Mouse (Mus musculus) inflammation-experienced regulatory T-cells, adult 6 months (primary cell): ENCODE measurements at regions not wholly inside any gene's neighbourhood (a gene's known extent, or its start where the extent isn't known, plus 50 kb on each side); places are given as distances from the start of the nearest gene placed in this dataset.
"Not testable (repeated sequence)": the region's sequence is repeated elsewhere in the genome, so short reads cannot be mapped to it uniquely, and the experiment has no call there.

Source experiments
- ATAC-seq: one replicate; pipeline ENCODE4 v1.8.0; 2017

DNA sequence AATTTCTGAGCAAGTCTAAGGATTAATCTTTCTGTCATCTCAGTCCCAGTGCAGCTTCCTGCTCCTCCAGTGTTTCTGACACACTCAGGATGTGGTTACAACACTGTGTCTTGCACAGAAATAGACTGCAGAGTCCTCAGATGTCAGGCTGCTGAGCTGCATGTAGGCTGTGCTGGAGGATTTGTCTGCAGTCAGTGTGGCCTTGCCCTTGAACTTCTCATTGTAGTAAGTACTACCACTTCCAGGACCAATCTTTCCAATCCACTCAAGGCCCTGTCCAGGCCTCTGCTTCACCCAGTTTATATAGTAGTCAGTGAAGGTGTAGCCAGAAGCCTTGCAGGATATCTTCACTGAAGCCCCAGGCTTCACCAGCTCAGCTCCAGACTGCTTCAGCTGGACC lies 185.8 kb upstream of the Zfp386 start:
- not testable (repeated sequence) for ATAC-seq

DNA sequence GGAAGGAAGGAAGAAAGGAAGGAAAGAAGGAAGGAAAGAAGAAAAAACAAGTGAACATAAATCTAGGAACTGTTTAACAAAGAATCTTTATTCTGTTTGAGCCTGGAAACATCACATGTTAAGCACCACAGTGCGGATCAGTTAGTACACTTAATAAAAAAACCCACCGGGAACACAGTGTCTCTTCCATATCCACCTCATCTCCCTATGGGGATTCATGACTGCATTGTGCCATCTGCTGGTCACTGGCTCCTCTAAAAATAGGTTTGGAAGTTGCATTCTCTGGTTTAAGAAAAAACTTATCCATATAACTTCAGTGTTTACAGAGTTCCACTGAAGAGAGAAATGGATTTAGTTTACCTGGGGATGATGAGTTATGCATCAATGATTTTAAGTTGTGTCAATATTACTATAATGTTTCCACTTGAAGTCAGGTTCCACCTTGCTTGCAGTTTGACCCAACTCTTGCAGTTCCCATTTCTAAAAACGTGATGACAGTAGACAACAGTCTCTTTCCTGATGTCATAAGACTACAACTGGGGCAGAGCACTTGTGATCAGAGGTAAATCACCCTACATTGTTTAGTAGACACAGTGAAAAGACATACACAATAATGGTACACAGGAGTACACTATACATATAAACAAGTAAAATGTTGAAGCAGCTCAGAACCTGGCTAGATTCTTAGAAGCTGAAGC lies 182.3 kb upstream of the Zfp386 start:
- not testable (repeated sequence) for ATAC-seq

DNA sequence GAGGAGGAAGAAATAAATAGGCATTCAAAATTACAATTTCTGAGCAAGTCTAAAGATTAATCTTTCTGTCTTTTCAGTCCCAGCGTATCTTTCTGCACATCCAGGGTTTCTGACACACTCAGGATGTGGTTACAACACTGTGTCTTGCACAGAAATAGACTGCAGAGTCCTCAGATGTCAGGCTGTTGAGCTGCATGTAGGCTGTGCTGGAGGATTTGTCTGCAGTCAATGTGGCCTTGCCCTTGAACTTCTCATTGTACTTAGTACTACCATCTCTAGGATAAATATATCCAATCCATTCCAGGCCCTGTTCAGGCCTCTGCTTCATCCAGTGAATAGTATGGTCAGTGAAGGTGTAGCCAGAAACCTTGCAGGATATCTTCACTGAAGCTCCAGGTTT lies 178.9 kb upstream of the Zfp386 start:
- ATAC-seq = not testable (repeated sequence)

DNA sequence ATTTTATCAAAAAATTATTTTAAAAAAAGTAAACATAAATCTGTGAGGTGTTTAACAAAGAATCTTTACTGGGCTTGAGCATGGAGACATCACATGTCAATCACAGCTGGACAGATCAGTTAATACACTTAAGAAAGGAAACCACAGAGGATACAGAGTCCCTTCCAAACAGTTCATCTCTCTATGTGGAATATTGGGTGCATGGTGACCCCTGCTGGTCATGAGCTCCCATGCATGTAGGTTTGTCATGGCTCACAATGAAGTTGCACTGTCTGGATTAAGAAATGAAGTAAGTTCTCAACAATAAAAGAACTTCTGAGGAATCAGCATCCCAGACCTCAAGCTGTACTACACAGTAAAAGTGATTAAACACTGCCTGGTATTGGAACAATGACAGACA lies 175.1 kb upstream of the Zfp386 start:
- peak; percentile 75 for ATAC-seq

DNA sequence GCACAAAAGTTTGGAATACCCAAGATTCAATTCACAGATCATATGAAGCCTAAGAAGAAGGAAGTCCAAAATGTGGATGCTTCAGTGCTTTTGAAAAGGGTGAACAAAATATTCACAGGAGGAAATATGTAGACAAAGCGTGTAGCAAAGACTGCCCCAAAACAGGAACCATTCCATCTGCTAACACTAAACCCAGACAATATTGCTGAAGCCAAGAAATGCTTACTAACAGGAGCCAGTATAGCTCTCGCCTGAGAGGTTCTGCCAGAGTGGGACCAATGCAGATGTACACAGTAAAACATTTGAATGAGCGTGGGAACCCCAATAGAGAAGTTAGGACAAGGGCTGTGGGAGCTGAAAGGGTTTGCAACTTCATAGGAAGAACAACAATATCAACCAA lies 173.5 kb upstream of the Zfp386 start:
- ATAC-seq = not testable (repeated sequence)

DNA sequence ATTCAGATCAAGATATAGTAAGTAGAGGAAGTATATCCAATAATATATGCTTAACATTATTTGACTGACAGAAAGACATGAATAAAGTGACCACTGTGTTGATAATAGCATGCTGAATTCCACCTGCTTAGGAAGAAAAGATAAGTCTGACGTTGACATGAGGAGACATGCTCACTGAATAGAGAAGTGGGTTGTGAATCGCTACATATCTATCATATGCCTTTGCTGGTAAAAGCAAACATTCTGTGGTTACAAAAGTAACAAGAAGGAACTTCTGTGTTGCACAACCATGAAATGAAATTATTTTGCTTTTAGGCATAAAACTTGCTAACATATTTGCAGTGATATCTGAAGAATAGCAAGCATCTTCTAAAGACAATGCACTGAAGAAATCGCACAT lies 163.8 kb upstream of the Zfp386 start:
- no peak for ATAC-seq

DNA sequence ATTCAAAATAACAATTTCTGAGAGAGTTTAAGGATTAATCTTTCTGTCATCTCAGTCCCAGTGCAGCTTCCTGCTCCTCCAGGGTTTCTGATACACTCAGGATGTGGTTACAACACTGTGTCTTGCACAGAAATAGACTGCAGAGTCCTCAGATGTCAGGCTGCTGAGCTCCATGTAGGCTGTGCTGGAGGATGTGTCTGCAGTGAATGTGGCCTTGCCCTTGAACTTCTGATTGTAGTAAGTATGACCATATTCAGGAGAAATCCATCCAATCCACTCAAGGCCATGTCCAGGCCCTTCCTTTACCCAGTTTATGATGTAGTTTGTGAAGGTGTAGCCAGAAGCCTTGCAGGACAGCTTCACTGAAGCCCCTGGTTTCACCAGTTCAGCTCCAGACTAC lies 159.5 kb upstream of the Zfp386 start:
- ATAC-seq = no peak

DNA sequence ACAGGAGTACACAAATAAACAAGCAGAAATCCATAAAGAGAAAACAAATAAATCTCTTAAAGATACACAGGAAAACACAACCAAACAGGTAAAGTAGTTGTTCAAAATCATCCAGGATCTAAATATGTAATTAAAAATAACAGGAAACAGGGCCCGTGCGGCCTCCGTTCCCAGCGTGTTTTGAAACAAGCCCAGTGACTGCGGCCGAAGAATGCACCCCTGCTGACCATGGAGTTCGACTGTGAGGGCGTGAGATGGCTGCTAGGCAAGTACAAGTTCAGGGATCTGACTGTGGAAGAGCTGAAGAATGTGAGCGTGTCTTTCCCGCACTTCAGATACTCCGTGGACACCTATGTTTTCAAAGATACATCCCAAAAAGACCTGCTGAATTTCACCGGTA lies 154.9 kb upstream of the Zfp386 start:
- not testable (repeated sequence) for ATAC-seq

DNA sequence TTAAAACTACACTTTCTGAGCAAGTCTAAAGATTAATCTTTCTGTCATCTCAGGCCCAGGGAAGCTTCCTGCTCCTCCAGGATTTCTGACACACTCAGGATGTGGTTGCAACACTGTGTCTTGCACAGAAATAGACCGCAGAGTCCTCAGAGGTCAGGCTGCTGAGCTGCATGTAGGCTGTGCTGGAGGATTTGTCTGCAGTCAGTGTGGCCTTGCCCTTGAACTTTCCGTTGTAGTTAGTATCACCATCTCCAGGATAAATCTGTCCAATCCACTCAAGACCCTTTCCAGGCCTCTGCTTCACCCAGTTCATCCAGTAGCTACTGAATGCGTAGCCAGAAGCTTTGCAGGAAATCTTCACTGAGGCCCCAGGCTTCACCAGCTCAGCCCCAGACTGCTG lies 135.3 kb upstream of the Zfp386 start:
- ATAC-seq = not testable (repeated sequence)

DNA sequence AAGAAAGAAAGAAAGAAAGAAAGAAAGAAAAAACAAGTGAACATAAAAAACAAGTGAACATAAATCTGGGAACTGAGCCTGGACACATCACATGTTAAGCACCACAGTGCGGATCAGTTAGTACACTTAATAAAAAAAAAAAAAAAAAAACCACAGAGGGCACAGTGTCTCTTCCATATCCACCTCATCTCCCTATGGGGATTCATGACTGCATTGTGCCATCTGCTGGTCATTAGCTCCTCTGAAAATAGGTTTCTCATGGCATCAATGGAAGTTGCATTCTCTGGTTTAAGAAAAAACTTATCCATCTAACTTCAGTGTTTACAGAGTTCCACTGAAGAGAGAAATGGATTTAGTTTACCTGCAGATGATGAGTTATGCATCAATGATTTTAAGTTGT lies 132.1 kb upstream of the Zfp386 start:
- not testable (repeated sequence) for ATAC-seq

DNA sequence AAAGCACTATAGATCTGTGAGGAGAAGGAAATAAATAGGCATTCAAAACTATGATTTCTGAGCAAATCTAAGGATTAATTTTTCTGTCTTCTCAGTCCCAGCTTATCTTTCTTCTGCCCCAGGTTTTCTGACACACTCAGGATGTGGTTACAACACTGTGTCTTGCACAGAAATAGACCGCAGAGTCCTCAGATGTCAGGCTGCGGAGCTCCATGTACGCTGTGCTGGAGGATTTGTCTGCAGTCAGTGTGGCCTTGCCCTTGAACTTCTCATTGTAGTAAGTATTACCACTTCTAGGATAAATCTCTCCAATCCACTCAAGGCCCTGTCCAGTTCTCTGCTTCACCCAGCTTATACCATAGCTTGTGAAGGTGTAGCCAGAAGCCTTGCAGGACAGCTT lies 127.4 kb upstream of the Zfp386 start:
- not testable (repeated sequence) for ATAC-seq

DNA sequence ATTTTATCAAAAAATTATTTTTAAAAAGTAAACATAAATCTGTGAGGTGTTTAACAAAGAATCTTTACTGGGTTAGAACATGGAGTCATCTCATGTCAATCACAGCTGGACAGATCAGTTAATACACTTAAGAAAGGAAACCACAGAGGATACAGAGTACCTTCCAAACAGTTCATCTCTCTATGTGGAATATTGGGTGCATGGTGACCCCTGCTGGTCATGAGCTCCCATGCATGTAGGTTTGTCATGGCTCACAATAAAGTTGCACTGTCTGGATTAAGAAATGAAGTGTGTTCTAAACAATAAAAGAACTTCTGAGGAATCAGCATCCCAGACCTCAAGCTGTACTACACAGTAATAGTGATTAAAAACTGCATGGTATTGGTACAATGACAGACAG lies 123.5 kb upstream of the Zfp386 start:
- peak; percentile 75 for ATAC-seq

DNA sequence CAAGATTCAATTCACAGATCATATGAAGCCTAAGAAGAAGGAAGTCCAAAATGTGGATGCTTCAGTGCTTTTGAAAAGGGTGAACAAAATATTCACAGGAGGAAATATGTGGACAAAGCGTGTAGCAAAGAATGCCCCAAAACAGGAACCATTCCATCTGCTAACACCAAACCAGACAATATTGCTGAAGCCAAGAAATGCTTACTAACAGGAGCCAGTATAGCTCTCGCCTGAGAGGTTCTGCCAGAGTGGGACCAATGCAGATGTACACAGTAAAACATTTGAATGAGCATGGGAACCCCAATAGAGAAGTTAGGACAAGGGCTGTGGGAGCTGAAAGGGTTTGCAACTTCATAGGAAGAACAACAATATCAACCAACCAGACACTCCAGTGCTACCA lies 122.0 kb upstream of the Zfp386 start:
- ATAC-seq = not testable (repeated sequence)

DNA sequence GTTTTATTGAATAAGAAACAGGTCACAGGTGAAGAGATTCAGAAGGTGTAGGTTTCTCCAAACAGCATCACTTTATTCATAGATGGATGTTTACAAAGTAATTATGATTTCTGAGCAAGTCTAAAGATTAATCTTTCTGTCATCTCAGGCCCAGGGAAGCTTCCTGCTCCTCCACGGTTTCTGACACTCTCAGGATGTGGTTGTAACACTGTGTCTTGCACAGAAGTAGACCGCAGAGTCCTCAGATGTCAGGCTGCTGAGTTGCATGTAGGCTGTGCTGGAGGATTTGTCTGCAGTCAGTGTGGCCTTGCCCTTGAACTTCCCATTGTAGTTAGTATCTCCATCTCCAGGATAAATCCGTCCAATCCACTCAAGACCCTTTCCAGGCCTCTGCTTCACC lies 95.2 kb upstream of the Zfp386 start:
- ATAC-seq = peak; percentile 61

DNA sequence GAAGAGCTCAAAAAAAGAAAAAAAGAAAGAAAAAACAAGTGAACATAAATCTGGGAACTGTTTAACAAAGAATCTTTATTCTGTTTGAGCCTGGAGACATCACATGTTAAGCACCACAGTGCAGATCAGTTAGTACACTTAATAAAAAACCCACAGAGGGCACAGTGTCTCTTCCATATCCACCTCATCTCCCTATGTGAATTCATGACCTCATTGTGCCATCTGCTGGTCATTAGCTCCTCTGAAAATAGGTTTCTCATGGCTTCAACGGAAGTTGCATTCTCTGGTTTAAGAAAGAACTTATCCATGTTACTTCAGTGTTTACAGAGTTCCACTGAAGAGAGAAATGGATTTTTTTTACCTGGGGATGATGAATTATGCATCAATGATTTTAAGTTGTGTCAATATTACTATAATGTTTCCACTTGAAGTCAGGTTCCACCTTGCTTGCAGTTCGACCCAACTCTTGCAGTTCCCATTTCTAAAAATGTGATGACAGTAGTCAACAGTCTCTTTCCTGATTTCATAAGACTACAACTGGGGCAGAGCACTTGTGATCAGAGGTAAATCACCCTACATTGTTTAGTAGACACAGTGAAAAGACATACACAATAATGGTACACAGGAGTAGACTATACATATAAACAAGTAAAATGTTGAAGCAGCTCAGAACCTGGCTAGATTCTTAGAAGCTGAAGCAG lies 91.9 kb upstream of the Zfp386 start:
- ATAC-seq = not testable (repeated sequence)

DNA sequence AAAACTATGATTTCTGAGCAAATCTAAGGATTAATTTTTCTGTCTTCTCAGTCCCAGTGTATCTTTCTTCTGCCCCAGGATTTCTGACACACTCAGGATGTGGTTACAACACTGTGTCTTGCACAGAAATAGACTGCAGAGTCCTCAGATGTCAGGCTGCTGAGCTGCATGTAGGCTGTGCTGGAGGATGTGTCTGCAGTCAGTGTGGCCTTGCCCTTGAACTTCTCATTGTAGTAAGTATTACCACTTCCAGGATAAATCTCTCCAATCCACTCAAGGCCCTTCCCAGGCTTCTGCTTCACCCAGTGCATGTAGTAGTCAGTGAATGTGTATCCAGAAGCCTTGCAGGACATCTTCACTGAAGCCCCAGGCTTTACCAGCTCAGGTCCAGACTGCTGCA lies 83.8 kb upstream of the Zfp386 start:
- not testable (repeated sequence) for ATAC-seq

DNA sequence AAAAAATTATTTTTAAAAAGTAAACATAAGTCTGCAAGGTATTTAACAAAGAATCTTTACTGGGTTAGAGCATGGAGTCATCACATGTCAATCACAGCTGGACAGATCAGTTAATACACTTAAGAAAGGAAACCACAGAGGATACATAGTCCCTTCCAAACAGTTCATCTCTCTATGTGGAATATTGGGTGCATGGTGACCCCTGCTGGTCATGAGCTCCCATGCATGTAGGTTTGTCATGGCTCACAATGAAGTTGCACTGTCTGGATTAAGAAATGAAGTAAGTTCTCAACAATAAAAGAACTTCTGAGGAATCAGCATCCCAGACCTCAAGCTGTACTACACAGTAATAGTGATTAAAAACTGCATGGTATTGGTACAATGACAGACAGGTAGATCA lies 80.0 kb upstream of the Zfp386 start:
- peak; percentile 65 for ATAC-seq
